Mouse (Mus musculus) liver, adult 2 months (tissue): Measurements from ENCODE around the gene Slamf9.

Source experiments
- CTCF ChIP-seq: fragments of 200-500 bp; IDR thresholded peaks from 2 replicates; pipeline ENCODE4 v1.5.1; 2011; ENCODE audit warnings: low read depth, low read length, control low read depth
- POLR2A ChIP-seq: fragments of 200-500 bp; IDR thresholded peaks from 2 replicates; pipeline ENCODE4 v1.6.1; 2011; ENCODE audit warnings: low read length, control low read depth; ENCODE audit not compliant: insufficient read depth; ENCODE audit errors: extremely low read depth

- TF ChIP-seq POLR2A, result no peak
- no peak for TF ChIP-seq CTCF
These were observed 18.0 kb upstream of the Slamf9 start for GRCm38 (mm10) chr1:172457196-172457595.
